Mouse (Mus musculus) heart, embryonic 11.5 days (tissue): ENCODE measurements around the gene Ubtd1. TPM values are rescaled to one million over a fixed set of nuclear protein-coding genes. Genes with fewer than 3 reads are reported as not detected.

Source experiments
- ATAC-seq: fragments of 200-750 bp; cut with Nextera tagmentation; replicated peaks from 2 replicates; pipeline ENCODE4 v1.8.0; 2017; ENCODE audit warnings: moderate library complexity; ENCODE audit not compliant: insufficient number of reproducible peaks, low FRiP score, low TSS enrichment
- H3K27ac ChIP-seq: fragments of 300-500 bp; sonication (generic); 2 replicates; pipeline ENCODE4 v1.5.1; 2014; ENCODE audit warnings: mild to moderate bottlenecking, low read depth, low read length
- H3K27me3 ChIP-seq: fragments of 300-500 bp; sonication (generic); 2 replicates; pipeline ENCODE4 v1.6.1; 2014; ENCODE audit warnings: mild to moderate bottlenecking, low read length, mixed read lengths; ENCODE audit not compliant: control insufficient read depth, insufficient read depth
- H3K36me3 ChIP-seq: fragments of 300-500 bp; sonication (generic); 2 replicates; pipeline ENCODE4 v1.6.1; 2014; ENCODE audit warnings: mild to moderate bottlenecking, low read length, moderate library complexity, mixed read lengths; ENCODE audit not compliant: control insufficient read depth, insufficient read depth
- H3K4me1 ChIP-seq: fragments of 300-500 bp; sonication (generic); 2 replicates; pipeline ENCODE4 v1.6.1; 2014; ENCODE audit warnings: low read length; ENCODE audit not compliant: control insufficient read depth, insufficient read depth
- H3K4me2 ChIP-seq: fragments of 300-500 bp; sonication (generic); 2 replicates; pipeline ENCODE4 v1.6.1; 2014; ENCODE audit warnings: mild to moderate bottlenecking, moderate library complexity
- H3K4me3 ChIP-seq: fragments of 300-500 bp; sonication (generic); 2 replicates; pipeline ENCODE4 v1.5.1; 2014; ENCODE audit warnings: low read depth, low read length
- H3K9ac ChIP-seq: fragments of 300-500 bp; sonication (generic); 2 replicates; pipeline ENCODE4 v1.6.1; 2014; ENCODE audit warnings: mild to moderate bottlenecking, low read depth, low read length, moderate library complexity
- H3K9me3 ChIP-seq: fragments of 300-500 bp; sonication (generic); replicated peaks from 2 replicates; pipeline ENCODE4 v1.6.1; 2016; ENCODE audit warnings: low read length; ENCODE audit not compliant: control insufficient read depth
- WGBS: fragments of 180-500 bp; shearing (Covaris S2); extraction: QIAGEN DNeasy Blood & Tissue Kit; methylation state at CpG from one replicate; pipeline ENCODE4 v1.1.7; 2014; ENCODE audit not compliant: insufficient replicate concordance; 5-methylcytosine and 5-hydroxymethylcytosine counted together
- polyA plus RNA-seq: library from polyadenylated mRNA; unstranded; fragments of >200 nt; fragmentation: Nextera tagmentation; extraction: Ambion mirVana; gene quantifications from 2 replicates; pipeline ENCODE4 v1.2.1, GENCODE M21; 2014

The Ubtd1 gene
- polyA plus RNA-seq, 1 experiment from 2014 or later, result 9.7 TPM

GRCm38 (mm10) chr19:42051948-42052347 is 70.4 kb downstream of the Ubtd1 start, which contains the start of gene 4933411K16Rik:
TSS of gene 4933411K16Rik (plus strand) at chr19:42052248.
- no peaks in the 10 kb centered on the region for H3K27me3 ChIP-seq
- H3K4me2 ChIP-seq, result no peak within 1 kb of the TSS
- H3K9ac ChIP-seq, result no peak within 1 kb of the TSS
- no peaks in the 10 kb centered on the region for H3K9me3 ChIP-seq
- no peak for ATAC-seq
- no peak within 1 kb of the TSS for H3K27ac ChIP-seq
- no peak within 1 kb of the TSS for H3K4me3 ChIP-seq
- 59% methylated on average over 4 of the region's 4 CpGs for WGBS
- H3K36me3 ChIP-seq, result no peaks in the 10 kb centered on the region
- no peaks in the 10 kb centered on the region for H3K4me1 ChIP-seq

GRCm38 (mm10) chr19:42054255-42054654 is 72.7 kb downstream of the Ubtd1 start:
- ATAC-seq, result no peak
- WGBS, result 76% methylated on average over 6 of the region's 6 CpGs

GRCm38 (mm10) chr19:42055881-42056280 is 74.3 kb downstream of the Ubtd1 start:
- Histone ChIP-seq H3K9ac (no peak overlapping the region), H3K36me3 (no peaks in the 10 kb centered on the region), H3K27ac (no peak overlapping the region), H3K27me3 (no peaks in the 10 kb centered on the region), H3K9me3 (no peaks in the 10 kb centered on the region), H3K4me2 (no peak overlapping the region), H3K4me3 (no peak overlapping the region), H3K4me1 (no peaks in the 10 kb centered on the region)
- WGBS, result 75% methylated on average over 2 of the region's 2 CpGs
- no peak for ATAC-seq

More at GRCm38 (mm10) chr19:42054255-42054654, 72.7 kb downstream of the Ubtd1 start:
- Histone ChIP-seq H3K4me1 (no peaks in the 10 kb centered on the region), H3K27me3 (no peaks in the 10 kb centered on the region), H3K4me3 (no peak overlapping the region), H3K36me3 (no peaks in the 10 kb centered on the region), H3K27ac (no peak overlapping the region), H3K9ac (no peak overlapping the region), H3K4me2 (no peak overlapping the region), H3K9me3 (no peaks in the 10 kb centered on the region)

- Histone ChIP-seq H3K4me1 (no peaks in the 10 kb centered on the region), H3K27ac (no peak overlapping the region), H3K27me3 (no peaks in the 10 kb centered on the region), H3K4me2 (no peak overlapping the region), H3K9ac (no peak overlapping the region), H3K9me3 (no peaks in the 10 kb centered on the region), H3K4me3 (no peak overlapping the region), H3K36me3 (no peaks in the 10 kb centered on the region)
- WGBS, result 60% methylated on average over 6 of the region's 6 CpGs
- no peak for ATAC-seq
These were observed 75.3 kb downstream of the Ubtd1 start for GRCm38 (mm10) chr19:42056719-42057409.

- Histone ChIP-seq H3K4me3 (no peak overlapping the region), H3K4me1 (no peaks in the 10 kb centered on the region), H3K27ac (no peak overlapping the region), H3K36me3 (no peaks in the 10 kb centered on the region), H3K27me3 (no peaks in the 10 kb centered on the region), H3K9ac (no peak overlapping the region), H3K4me2 (no peak overlapping the region), H3K9me3 (no peaks in the 10 kb centered on the region)
- WGBS, result 70% methylated on average over 7 of the region's 7 CpGs
- ATAC-seq, result no peak
These were observed 76.9 kb downstream of the Ubtd1 start for GRCm38 (mm10) chr19:42058426-42058825.

- H3K4me2 ChIP-seq, result no peak overlapping the region
- no peak overlapping the region for H3K27ac ChIP-seq
- H3K4me3 ChIP-seq, result no peak overlapping the region
- no peaks in the 10 kb centered on the region for H3K9me3 ChIP-seq
- H3K27me3 ChIP-seq, result no peaks in the 10 kb centered on the region
- no peaks in the 10 kb centered on the region for H3K36me3 ChIP-seq
- no peaks in the 10 kb centered on the region for H3K4me1 ChIP-seq
- 83% methylated on average over 7 of the region's 7 CpGs for WGBS
- ATAC-seq, result no peak
- no peak overlapping the region for H3K9ac ChIP-seq
These were observed 79.9 kb downstream of the Ubtd1 start for GRCm38 (mm10) chr19:42061443-42061842.

GRCm38 (mm10) chr19:42068441-42069240 is 87.1 kb downstream of the Ubtd1 start:
- no peak overlapping the region for H3K9ac ChIP-seq
- H3K9me3 ChIP-seq, result no peaks in the 10 kb centered on the region
- H3K36me3 ChIP-seq, result no peaks in the 10 kb centered on the region
- H3K27ac ChIP-seq, result no peak overlapping the region
- ATAC-seq, result no peak; the same call in 1 of the 2 replicates
- H3K27me3 ChIP-seq, result no peaks in the 10 kb centered on the region
- H3K4me3 ChIP-seq, result no peak overlapping the region
- no peak overlapping the region for H3K4me2 ChIP-seq
- 75% methylated on average over 11 of the region's 11 CpGs for WGBS
- H3K4me1 ChIP-seq, result no peaks in the 10 kb centered on the region

- no peaks in the 10 kb centered on the region for H3K27me3 ChIP-seq
- no peak overlapping the region for H3K4me2 ChIP-seq
- WGBS, result 54% methylated on average over 6 of the region's 6 CpGs
- H3K27ac ChIP-seq, result no peak overlapping the region
- ATAC-seq, result no peak
- no peak overlapping the region for H3K4me3 ChIP-seq
- no peaks in the 10 kb centered on the region for H3K4me1 ChIP-seq
- no peaks in the 10 kb centered on the region for H3K36me3 ChIP-seq
- no peaks in the 10 kb centered on the region for H3K9me3 ChIP-seq
- H3K9ac ChIP-seq, result no peak overlapping the region
These were observed 87.6 kb downstream of the Ubtd1 start for GRCm38 (mm10) chr19:42069241-42069525.
